Mouse (Mus musculus) heart, adult 10 weeks (tissue): ENCODE measurements around the gene Dzank1. TPM values are rescaled to one million over a fixed set of nuclear protein-coding genes. Genes with fewer than 3 reads are reported as not detected.

Experiments used
- polyA plus RNA-seq: library from polyadenylated mRNA; stranded (reverse); fragments of 350-450 nt; fragmentation: Illumina TruSeq; extraction: RNeasy Lipid Tissue Mini Kit (QIAGEN cat#74804); gene quantifications from one replicate; pipeline ENCODE4 v1.2.3, GENCODE M21; 2014; ENCODE audit warnings: low read depth, low replicate concordance

Gene Dzank1
- polyA plus RNA-seq = 0.92 TPM

DNA sequence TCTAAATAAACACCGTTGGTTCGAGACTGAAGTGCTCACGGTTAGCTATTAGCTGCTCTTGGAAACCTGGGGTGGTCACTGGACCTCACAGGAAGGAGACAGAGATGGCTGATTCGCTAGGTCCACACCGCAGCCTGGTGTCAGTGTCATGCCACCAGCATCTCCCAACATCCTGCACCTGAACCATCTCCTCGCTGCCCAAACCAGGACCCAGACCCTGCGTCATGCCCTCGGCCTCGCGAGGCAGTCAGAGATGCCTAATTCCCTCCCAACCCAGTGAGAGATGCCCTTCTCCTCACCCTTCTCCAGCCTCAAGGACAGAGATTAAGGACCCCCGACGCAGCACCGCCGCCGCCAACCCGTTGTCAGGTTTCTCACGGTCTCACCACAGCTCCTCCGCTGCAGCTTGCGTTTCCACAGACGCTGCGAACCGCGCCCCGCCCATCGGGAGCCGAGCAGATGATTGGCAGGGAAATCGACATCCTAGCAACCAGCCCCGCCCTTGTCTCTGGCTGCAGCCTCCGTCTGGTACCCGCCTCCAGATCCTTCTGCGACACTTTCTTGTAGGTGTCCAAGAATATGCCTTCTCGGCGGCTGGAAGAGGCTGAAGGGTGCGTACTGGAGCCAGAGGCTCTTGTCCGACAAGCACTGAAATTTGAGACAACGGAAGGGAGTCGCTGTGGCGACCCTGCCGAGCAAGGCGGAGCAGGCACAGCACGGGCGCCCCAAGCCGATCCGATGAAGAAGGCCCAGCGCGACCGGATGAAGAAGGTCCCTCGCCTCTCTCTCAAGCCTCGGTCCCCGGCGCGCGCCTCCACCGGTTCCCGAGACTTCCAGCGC is at the start of gene Dzank1, which contains the start of gene Polr3f:
TSS of gene Dzank1 (minus strand) at position 434 of the 840 bp plus-strand sequence.
TSS of gene Polr3f (plus strand) at position 738 of the 840 bp plus-strand sequence.

DNA sequence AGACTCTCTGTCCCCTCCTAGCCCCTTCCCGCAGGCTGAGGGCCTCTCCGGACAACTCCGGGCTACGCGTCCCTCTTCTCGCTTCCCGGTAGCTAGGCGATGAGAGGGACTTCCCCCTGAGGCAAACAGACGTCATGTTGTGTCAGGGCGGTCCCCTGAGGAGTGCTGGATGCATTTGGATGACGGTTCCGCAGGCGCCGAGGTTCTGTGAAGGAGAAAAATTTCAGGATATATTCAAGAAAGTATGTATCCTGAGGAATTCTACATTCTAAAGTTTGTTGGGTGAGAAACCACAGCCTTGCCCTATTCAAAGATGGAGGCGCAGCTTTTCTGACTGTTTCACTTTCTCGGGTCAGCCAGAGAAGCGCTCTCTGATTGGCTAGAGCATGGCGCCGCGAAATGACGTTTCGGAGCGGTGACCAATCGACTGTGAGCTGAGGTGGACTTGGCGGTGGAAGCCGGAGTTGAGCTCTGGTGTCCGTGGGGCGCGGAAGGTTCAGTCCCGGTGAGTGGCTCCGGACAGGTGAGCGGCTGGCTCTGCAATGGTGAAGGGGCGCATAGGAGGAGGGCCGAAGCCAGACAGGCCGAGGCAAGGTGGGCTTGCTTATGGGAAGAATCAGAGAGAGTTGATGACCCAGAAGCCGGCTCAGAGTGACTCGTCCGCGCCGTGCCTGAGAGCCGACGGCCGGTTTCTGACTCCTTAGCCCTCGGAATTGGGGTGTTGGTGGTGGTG is 28.8 kb upstream of the Dzank1 start, which contains the start of gene Sec23b:
TSS of gene Sec23b (plus strand) at position 410 of the 733 bp plus-strand sequence.

DNA sequence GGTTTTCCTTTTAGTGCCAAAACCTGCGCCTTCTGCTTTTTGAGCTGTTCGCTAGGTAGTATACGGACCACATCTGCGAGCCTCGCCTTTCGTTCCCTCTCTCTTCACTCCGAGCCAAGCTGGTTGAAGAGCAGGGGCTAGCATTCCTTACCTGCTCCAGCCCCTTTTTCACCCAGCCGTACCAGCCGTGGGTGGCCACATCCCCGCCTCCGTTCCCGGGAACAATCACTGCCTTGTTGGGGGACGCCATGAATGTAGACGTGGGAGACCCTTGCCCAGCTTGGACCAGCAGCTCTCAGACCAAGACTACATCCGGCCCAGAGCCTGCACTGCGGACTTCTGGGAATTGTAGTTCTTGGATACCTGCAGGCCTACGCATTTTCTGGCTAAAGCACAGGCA is 23.3 kb upstream of the Dzank1 start, which contains the start of gene Rbbp9:
TSS of gene Rbbp9 (minus strand) at position 341 of the 400 bp plus-strand sequence.

Other genes starting within 250 kb of the Dzank1 start
- not detected for gene Ovol2, start 195.3 kb downstream of the Dzank1 start, polyA plus RNA-seq
- gene Kat14, start 158.4 kb downstream of the Dzank1 start, polyA plus RNA-seq = 21.3 TPM
- not detected for gene Pet117, start 158.4 kb downstream of the Dzank1 start, polyA plus RNA-seq
- 10.7 TPM for gene Polr3f, start 304 bp upstream of the Dzank1 start, polyA plus RNA-seq
- gene Rbbp9, start 23.5 kb upstream of the Dzank1 start, polyA plus RNA-seq = 17.3 TPM
- gene Sec23b, start 28.8 kb upstream of the Dzank1 start, polyA plus RNA-seq = 15.0 TPM
- 92.1 TPM for gene Smim26, start 66.6 kb upstream of the Dzank1 start, polyA plus RNA-seq
- 20.7 TPM for gene Dtd1, start 72.5 kb upstream of the Dzank1 start, polyA plus RNA-seq